Mouse (Mus musculus) intestine, embryonic 15.5 days (tissue): ENCODE data around the gene Il9r. TPM values are rescaled to one million over a fixed set of nuclear protein-coding genes. Genes with fewer than 3 reads are reported as not detected.

Source experiments
- ATAC-seq: fragments of 200-750 bp; cut with Nextera tagmentation; 2 replicates; pipeline ENCODE4 v1.8.0; 2017; ENCODE audit warnings: moderate TSS enrichment, moderate library complexity
- H3K27ac ChIP-seq: fragments of 300-500 bp; sonication (generic); 2 replicates; pipeline ENCODE4 v1.5.1; 2015; ENCODE audit warnings: mild to moderate bottlenecking, inconsistent platforms
- H3K27me3 ChIP-seq: fragments of 300-500 bp; sonication (generic); replicated peaks from 2 replicates; pipeline ENCODE4 v1.6.1; 2015; ENCODE audit warnings: inconsistent platforms
- H3K36me3 ChIP-seq: fragments of 300-500 bp; sonication (generic); 2 replicates; pipeline ENCODE4 v1.6.1; 2015; ENCODE audit warnings: inconsistent platforms
- H3K4me1 ChIP-seq: fragments of 300-500 bp; sonication (generic); replicated peaks from 2 replicates; pipeline ENCODE4 v1.6.1; 2015; ENCODE audit warnings: inconsistent platforms
- H3K4me2 ChIP-seq: fragments of 300-500 bp; sonication (generic); replicated peaks from 2 replicates; pipeline ENCODE4 v1.6.1; 2015; ENCODE audit warnings: mild to moderate bottlenecking, inconsistent platforms
- H3K4me3 ChIP-seq: fragments of 300-500 bp; sonication (generic); replicated peaks from 2 replicates; pipeline ENCODE4 v1.5.1; 2015; ENCODE audit warnings: inconsistent platforms
- H3K9ac ChIP-seq: fragments of 300-500 bp; sonication (generic); 2 replicates; pipeline ENCODE4 v1.6.1; 2015; ENCODE audit warnings: inconsistent platforms
- H3K9me3 ChIP-seq: fragments of 300-500 bp; sonication (generic); 2 replicates; pipeline ENCODE4 v1.6.1; 2016; ENCODE audit warnings: inconsistent platforms
- WGBS: fragments of 180-500 bp; shearing (Covaris S2); methylation state at CpG from one replicate; pipeline ENCODE4 v1.1.7; 2015; 5-methylcytosine and 5-hydroxymethylcytosine counted together
- polyA plus RNA-seq: library from polyadenylated mRNA; unstranded; fragments of >200 nt; fragmentation: Nextera tagmentation; extraction: Ambion mirVana; gene quantifications from 2 replicates; pipeline ENCODE4 v1.2.1, GENCODE M21; 2015

Il9r gene
- polyA plus RNA-seq, 1 experiment from 2014 or later = 0.11 TPM

GRCm38 (mm10) chr11:32236132-32236531, 36.1 kb upstream of the Il9r start:
- Histone ChIP-seq H3K4me2 (no peak overlapping the region), H3K9me3 (no peaks in the 10 kb centered on the region), H3K4me1 (peaks cover 22% of the 10 kb centered on the region), H3K36me3 (peaks cover 23% of the 10 kb centered on the region), H3K4me3 (no peak overlapping the region), H3K9ac (no peak overlapping the region), H3K27me3 (no peaks in the 10 kb centered on the region), H3K27ac (peak overlapping the region; percentile 56; the same call in 1 of the 2 replicates)
- 73% methylated on average over 2 of the region's 2 CpGs for WGBS
- ATAC-seq = no peak

- ATAC-seq = peak; percentile 37
- peaks cover 22% of the 10 kb centered on the region for H3K4me1 ChIP-seq
- H3K9me3 ChIP-seq = no peaks in the 10 kb centered on the region
- H3K36me3 ChIP-seq = peaks cover 23% of the 10 kb centered on the region
- no peaks in the 10 kb centered on the region for H3K27me3 ChIP-seq
- H3K4me3 ChIP-seq = no peak overlapping the region
- no peak overlapping the region for H3K9ac ChIP-seq
- H3K4me2 ChIP-seq = no peak overlapping the region
- no peak overlapping the region for H3K27ac ChIP-seq
- WGBS = 27% methylated on average over 3 of the region's 3 CpGs
Measured at GRCm38 (mm10) chr11:32235646-32236045, 35.6 kb upstream of the Il9r start.

DNA sequence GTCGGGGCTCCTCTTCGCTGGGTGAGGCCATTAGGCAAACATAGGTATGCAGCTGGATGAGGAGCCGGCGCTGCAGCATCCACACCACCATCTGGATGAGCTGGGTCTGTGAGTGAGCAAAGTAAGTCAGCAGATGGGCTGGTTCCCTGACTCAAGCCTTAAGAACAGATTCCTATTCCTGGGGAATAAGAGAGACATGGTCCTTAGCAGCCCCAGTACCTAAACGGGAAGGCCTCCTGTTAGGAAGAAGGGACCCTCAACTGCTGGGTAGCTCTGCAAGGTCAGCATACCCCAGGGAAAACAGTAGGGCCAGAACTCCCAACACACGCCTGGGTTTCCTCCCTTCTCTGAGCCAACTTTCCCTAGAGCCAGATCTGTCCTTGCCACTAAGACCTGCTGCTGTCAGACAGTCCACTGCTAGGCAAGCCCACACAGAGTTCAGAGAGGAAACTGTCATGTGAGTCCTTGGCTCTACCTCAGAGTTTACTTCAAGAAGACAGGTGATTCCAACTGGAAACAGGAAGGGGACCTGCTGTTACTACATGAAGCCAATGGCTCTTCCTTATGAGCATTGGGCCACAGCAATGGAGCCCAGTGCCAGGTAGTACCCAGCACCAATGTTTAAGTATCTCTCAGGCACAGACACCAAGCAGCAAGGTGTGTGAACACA, 34.9 kb upstream of the Il9r start:
- H3K36me3 ChIP-seq = peaks cover 29% of the 10 kb centered on the region
- H3K4me2 ChIP-seq = no peak overlapping the region
- H3K9me3 ChIP-seq = no peaks in the 10 kb centered on the region
- H3K9ac ChIP-seq = no peak overlapping the region
- peak overlapping the region; percentile 56; the same call in 1 of the 2 replicates for H3K27ac ChIP-seq
- ATAC-seq = no peak
- H3K27me3 ChIP-seq = no peaks in the 10 kb centered on the region
- 79% methylated on average over 6 of the region's 6 CpGs for WGBS
- H3K4me3 ChIP-seq = no peak overlapping the region
- peaks cover 22% of the 10 kb centered on the region for H3K4me1 ChIP-seq

GRCm38 (mm10) chr11:32233895-32234294, 33.8 kb upstream of the Il9r start:
- Histone ChIP-seq H3K27ac (no peak overlapping the region), H3K4me1 (peaks cover 22% of the 10 kb centered on the region), H3K27me3 (no peaks in the 10 kb centered on the region), H3K9ac (no peak overlapping the region), H3K4me2 (no peak overlapping the region), H3K36me3 (peaks cover 23% of the 10 kb centered on the region), H3K4me3 (no peak overlapping the region), H3K9me3 (no peaks in the 10 kb centered on the region)
- 88% methylated on average over 3 of the region's 3 CpGs for WGBS
- ATAC-seq = no peak

DNA sequence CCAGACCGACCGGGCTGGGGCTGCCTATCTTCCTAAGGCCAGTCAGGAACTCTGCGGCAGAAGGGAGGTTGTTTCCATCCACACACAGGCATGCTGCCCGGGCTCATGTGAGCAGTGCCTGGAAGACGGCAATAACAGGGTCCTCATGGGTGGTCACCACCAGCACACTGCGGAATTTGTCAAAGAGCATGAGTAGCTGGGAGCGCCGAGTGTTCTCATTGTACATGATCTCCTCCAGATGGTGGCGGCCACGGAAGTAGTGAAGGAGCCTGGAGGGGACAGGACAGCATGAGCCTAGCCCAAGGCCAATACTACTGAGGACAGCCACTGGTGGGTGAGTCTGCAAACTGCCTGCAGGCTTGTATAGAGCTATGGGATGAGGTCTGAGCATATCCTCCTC, 32.8 kb upstream of the Il9r start:
- H3K9ac ChIP-seq = no peak overlapping the region
- no peak overlapping the region for H3K4me2 ChIP-seq
- H3K27ac ChIP-seq = no peak overlapping the region
- no peaks in the 10 kb centered on the region for H3K9me3 ChIP-seq
- peaks cover 23% of the 10 kb centered on the region for H3K36me3 ChIP-seq
- H3K27me3 ChIP-seq = no peaks in the 10 kb centered on the region
- no peak overlapping the region for H3K4me3 ChIP-seq
- ATAC-seq = peak; percentile 14; the same call in 1 of the 2 replicates
- 69% methylated on average over 10 of the region's 10 CpGs for WGBS
- H3K4me1 ChIP-seq = peaks cover 21% of the 10 kb centered on the region

GRCm38 (mm10) chr11:32231125-32231524, 31.0 kb upstream of the Il9r start:
- ATAC-seq = no peak

DNA sequence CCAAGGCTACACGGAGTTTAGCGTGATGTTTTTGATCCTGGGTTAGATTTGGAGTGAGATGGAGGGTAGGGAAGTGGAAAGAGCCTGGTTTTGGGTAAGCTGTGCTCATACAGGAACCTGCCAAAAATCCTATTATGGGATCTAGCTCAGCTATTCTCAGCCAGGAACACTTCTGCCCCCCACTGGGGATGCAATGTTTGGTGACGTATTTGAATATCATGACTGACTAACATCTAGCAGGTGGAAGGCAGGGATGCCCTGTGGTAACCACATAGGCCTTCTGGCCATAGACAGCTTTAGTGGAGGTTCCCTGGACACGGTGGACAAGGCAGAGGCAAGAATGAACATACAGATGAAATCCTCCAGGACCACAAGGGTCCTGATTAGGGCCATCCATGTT, 30.1 kb upstream of the Il9r start:
- no peak overlapping the region for H3K4me2 ChIP-seq
- H3K9ac ChIP-seq = no peak overlapping the region
- H3K36me3 ChIP-seq = peaks cover 23% of the 10 kb centered on the region
- H3K27me3 ChIP-seq = no peaks in the 10 kb centered on the region
- WGBS = 84% methylated on average over 4 of the region's 4 CpGs
- no peak for ATAC-seq
- no peaks in the 10 kb centered on the region for H3K9me3 ChIP-seq
- H3K4me3 ChIP-seq = no peak overlapping the region
- H3K4me1 ChIP-seq = peaks cover 25% of the 10 kb centered on the region
- H3K27ac ChIP-seq = no peak overlapping the region

More at GRCm38 (mm10) chr11:32231125-32231524, 31.0 kb upstream of the Il9r start:
- peaks cover 24% of the 10 kb centered on the region for H3K4me1 ChIP-seq
- no peak overlapping the region for H3K27ac ChIP-seq
- H3K9ac ChIP-seq = no peak overlapping the region
- no peaks in the 10 kb centered on the region for H3K27me3 ChIP-seq
- no peak overlapping the region for H3K4me3 ChIP-seq
- WGBS = 93% methylated on average over 2 of the region's 2 CpGs
- no peaks in the 10 kb centered on the region for H3K9me3 ChIP-seq
- peaks cover 23% of the 10 kb centered on the region for H3K36me3 ChIP-seq
- H3K4me2 ChIP-seq = no peak overlapping the region

GRCm38 (mm10) chr11:32228292-32228845, 28.3 kb upstream of the Il9r start:
- Histone ChIP-seq H3K4me1 (peaks cover 28% of the 10 kb centered on the region), H3K36me3 (peaks cover 15% of the 10 kb centered on the region), H3K4me3 (no peak overlapping the region), H3K9ac (no peak overlapping the region), H3K9me3 (no peaks in the 10 kb centered on the region), H3K4me2 (no peak overlapping the region), H3K27me3 (no peaks in the 10 kb centered on the region), H3K27ac (no peak overlapping the region)
- 83% methylated on average over 3 of the region's 3 CpGs for WGBS
- ATAC-seq = no peak

- Histone ChIP-seq H3K9ac (no peak overlapping the region), H3K27ac (no peak overlapping the region), H3K4me3 (no peak overlapping the region), H3K27me3 (no peaks in the 10 kb centered on the region), H3K4me2 (peak overlapping the region; percentile 74; the same call in 1 of the 2 replicates), H3K36me3 (peaks cover 15% of the 10 kb centered on the region), H3K9me3 (no peaks in the 10 kb centered on the region), H3K4me1 (peaks cover 36% of the 10 kb centered on the region)
- ATAC-seq = no peak
- 88% methylated on average over 9 of the region's 9 CpGs for WGBS
Measured at GRCm38 (mm10) chr11:32227555-32227954, 27.5 kb upstream of the Il9r start.

DNA sequence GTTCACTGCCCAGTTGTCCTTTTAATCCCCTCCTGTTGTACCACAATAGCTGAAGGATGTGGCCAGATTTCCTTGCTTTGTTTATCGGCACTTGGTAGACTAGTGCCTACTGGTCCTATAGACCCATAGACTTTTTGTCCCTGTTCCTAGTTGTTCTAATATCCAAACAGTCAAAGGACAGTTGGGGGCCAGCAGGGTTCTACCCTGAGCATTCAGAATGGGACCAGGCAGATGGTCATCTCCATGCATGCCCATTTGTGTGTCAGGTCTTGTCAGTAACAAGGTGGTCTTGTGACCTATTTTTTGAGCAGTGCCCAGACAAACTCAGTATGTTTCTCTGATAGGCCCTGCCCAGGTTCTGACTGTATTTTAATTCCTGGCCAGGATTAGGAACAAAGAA, 27.0 kb upstream of the Il9r start:
- no peaks in the 10 kb centered on the region for H3K9me3 ChIP-seq
- no peaks in the 10 kb centered on the region for H3K27me3 ChIP-seq
- peak overlapping the region; percentile 63 for H3K4me3 ChIP-seq
- H3K36me3 ChIP-seq = peaks cover 14% of the 10 kb centered on the region
- H3K27ac ChIP-seq = peak overlapping the region; percentile 91
- peaks cover 40% of the 10 kb centered on the region for H3K4me1 ChIP-seq
- no peak for ATAC-seq
- WGBS = 36% methylated on average over 1 of the region's 1 CpGs
- H3K9ac ChIP-seq = peak overlapping the region; percentile 67
- H3K4me2 ChIP-seq = peak overlapping the region; percentile 74

GRCm38 (mm10) chr11:32226124-32226871, 26.2 kb upstream of the Il9r start, which contains the start of gene Mpg:
Mpg (plus strand) TSS chr11:32226505.
- peaks cover 40% of the 10 kb centered on the region for H3K4me1 ChIP-seq
- H3K9ac ChIP-seq = peak within 1 kb of the TSS; percentile 67
- H3K9me3 ChIP-seq = no peaks in the 10 kb centered on the region
- peak within 1 kb of the TSS; percentile 74 for H3K4me2 ChIP-seq
- 3% methylated on average over 47 of the region's 47 CpGs for WGBS
- peak; percentile 78 for ATAC-seq
- peaks cover 7% of the 10 kb centered on the region for H3K36me3 ChIP-seq
- peak within 1 kb of the TSS; percentile 91 for H3K27ac ChIP-seq
- no peaks in the 10 kb centered on the region for H3K27me3 ChIP-seq
- peak within 1 kb of the TSS; percentile 63 for H3K4me3 ChIP-seq
